Mouse (Mus musculus) embryonic facial prominence, embryonic 10.5 days (tissue): ENCODE data around the gene Cstad. TPM values are rescaled to one million over a fixed set of nuclear protein-coding genes. Genes with fewer than 3 reads are reported as not detected.

Source experiments
- DNase-seq: peaks from one replicate; pipeline ENCODE4 v3.0.0-alpha.2; 2017; ENCODE audit warnings: low spot score
- H3K27ac ChIP-seq: fragments of 300-500 bp; sonication (generic); replicated peaks from 2 replicates; pipeline ENCODE4 v1.5.1; 2016; ENCODE audit warnings: mild to moderate bottlenecking
- H3K27me3 ChIP-seq: fragments of 300-500 bp; sonication (generic); replicated peaks from 2 replicates; pipeline ENCODE4 v1.6.1; 2016; ENCODE audit warnings: low read depth, mild to moderate bottlenecking; ENCODE audit not compliant: poor library complexity, severe bottlenecking
- H3K36me3 ChIP-seq: fragments of 300-500 bp; sonication (generic); replicated peaks from 2 replicates; pipeline ENCODE4 v1.6.1; 2016; ENCODE audit warnings: mild to moderate bottlenecking, moderate library complexity
- H3K4me1 ChIP-seq: fragments of 300-500 bp; sonication (generic); 2 replicates; pipeline ENCODE4 v1.6.1; 2016
- H3K4me3 ChIP-seq: fragments of 300-500 bp; sonication (generic); 2 replicates; pipeline ENCODE4 v1.5.1; 2016; ENCODE audit warnings: mild to moderate bottlenecking, moderate library complexity
- H3K9me3 ChIP-seq: fragments of 300-500 bp; sonication (generic); 2 replicates; pipeline ENCODE4 v1.6.1; 2016; ENCODE audit warnings: mild to moderate bottlenecking
- WGBS: fragments of 180-500 bp; shearing (Covaris S2); methylation state at CpG from one replicate; pipeline ENCODE4 v1.1.7; 2016; 5-methylcytosine and 5-hydroxymethylcytosine counted together
- polyA plus RNA-seq: library from polyadenylated mRNA; unstranded; fragments of >200 nt; fragmentation: Nextera tagmentation; extraction: Ambion mirVana; gene quantifications from 2 replicates; pipeline ENCODE4 v1.2.1, GENCODE M21; 2016

Gene Cstad
- polyA plus RNA-seq, 1 experiment from 2014 or later = 0.86 TPM

- DNase-seq = peak; percentile 68
- H3K4me3 ChIP-seq = peak overlapping the region; percentile 45
- H3K4me1 ChIP-seq = peaks cover 67% of the 10 kb centered on the region
- 8% methylated on average over 20 of the region's 20 CpGs for WGBS
- no peaks in the 10 kb centered on the region for H3K36me3 ChIP-seq
- peak overlapping the region; percentile 92 for H3K27ac ChIP-seq
- peaks cover 6% of the 10 kb centered on the region for H3K27me3 ChIP-seq
- no peaks in the 10 kb centered on the region for H3K9me3 ChIP-seq
Observed at GRCm38 (mm10) chr2:30600965-30601841, 6.4 kb downstream of the Cstad start.

GRCm38 (mm10) chr2:30602451-30602850 is 7.6 kb downstream of the Cstad start:
- H3K27ac ChIP-seq = peak overlapping the region; percentile 92
- peaks cover 18% of the 10 kb centered on the region for H3K27me3 ChIP-seq
- no peak overlapping the region for H3K4me3 ChIP-seq
- peaks cover 78% of the 10 kb centered on the region for H3K4me1 ChIP-seq
- H3K9me3 ChIP-seq = no peaks in the 10 kb centered on the region
- H3K36me3 ChIP-seq = no peaks in the 10 kb centered on the region
- DNase-seq = no peak

- H3K36me3 ChIP-seq = no peaks in the 10 kb centered on the region
- H3K27me3 ChIP-seq = peaks cover 23% of the 10 kb centered on the region
- WGBS = 46% methylated on average over 5 of the region's 5 CpGs
- DNase-seq = no peak
- no peaks in the 10 kb centered on the region for H3K9me3 ChIP-seq
- peak overlapping the region; percentile 92 for H3K27ac ChIP-seq
- H3K4me1 ChIP-seq = peaks cover 86% of the 10 kb centered on the region
- no peak overlapping the region for H3K4me3 ChIP-seq
Observed at GRCm38 (mm10) chr2:30603731-30604130, 8.9 kb downstream of the Cstad start.

- H3K27ac ChIP-seq = peak overlapping the region; percentile 92
- no peaks in the 10 kb centered on the region for H3K9me3 ChIP-seq
- under 1% methylated on average over 32 of the region's 32 CpGs for WGBS
- peak overlapping the region; percentile 47 for H3K4me3 ChIP-seq
- H3K4me1 ChIP-seq = peaks cover 80% of the 10 kb centered on the region
- peak; percentile 89 for DNase-seq
- peaks cover 23% of the 10 kb centered on the region for H3K27me3 ChIP-seq
- no peaks in the 10 kb centered on the region for H3K36me3 ChIP-seq
Observed at GRCm38 (mm10) chr2:30604880-30605761, 10.3 kb downstream of the Cstad start.

- Histone ChIP-seq H3K4me3 (peak overlapping the region; percentile 47), H3K9me3 (no peaks in the 10 kb centered on the region), H3K27me3 (peaks cover 23% of the 10 kb centered on the region), H3K27ac (peak overlapping the region; percentile 92), H3K4me1 (peaks cover 75% of the 10 kb centered on the region), H3K36me3 (no peaks in the 10 kb centered on the region)
- DNase-seq = peak; percentile 45
- 16% methylated on average over 6 of the region's 6 CpGs for WGBS
Observed at GRCm38 (mm10) chr2:30605762-30606051, 10.9 kb downstream of the Cstad start.

GRCm38 (mm10) chr2:30606621-30607052 is 11.8 kb downstream of the Cstad start:
- DNase-seq = peak; percentile 35
- Histone ChIP-seq H3K9me3 (no peaks in the 10 kb centered on the region), H3K27me3 (peaks cover 23% of the 10 kb centered on the region), H3K4me3 (peak overlapping the region; percentile 22; the same call in 1 of the 2 replicates), H3K27ac (peak overlapping the region; percentile 92), H3K36me3 (no peaks in the 10 kb centered on the region), H3K4me1 (peaks cover 68% of the 10 kb centered on the region)
- 27% methylated on average over 23 of the region's 23 CpGs for WGBS

GRCm38 (mm10) chr2:30607941-30608340 is 13.1 kb downstream of the Cstad start:
- peak overlapping the region; percentile 31 for H3K27ac ChIP-seq
- no peaks in the 10 kb centered on the region for H3K9me3 ChIP-seq
- no peaks in the 10 kb centered on the region for H3K36me3 ChIP-seq
- H3K4me3 ChIP-seq = no peak overlapping the region
- peaks cover 63% of the 10 kb centered on the region for H3K4me1 ChIP-seq
- DNase-seq = no peak
- 76% methylated on average over 8 of the region's 8 CpGs for WGBS
- peaks cover 23% of the 10 kb centered on the region for H3K27me3 ChIP-seq

GRCm38 (mm10) chr2:30608690-30609201 is 13.9 kb downstream of the Cstad start:
- no peaks in the 10 kb centered on the region for H3K9me3 ChIP-seq
- H3K27me3 ChIP-seq = peaks cover 23% of the 10 kb centered on the region
- no peak overlapping the region for H3K4me3 ChIP-seq
- no peak for DNase-seq
- H3K36me3 ChIP-seq = no peaks in the 10 kb centered on the region
- H3K27ac ChIP-seq = no peak overlapping the region
- WGBS = 85% methylated on average over 10 of the region's 10 CpGs
- H3K4me1 ChIP-seq = peaks cover 63% of the 10 kb centered on the region

- Histone ChIP-seq H3K27ac (peak overlapping the region; percentile 87), H3K36me3 (no peaks in the 10 kb centered on the region), H3K4me1 (peaks cover 57% of the 10 kb centered on the region), H3K27me3 (no peaks in the 10 kb centered on the region), H3K9me3 (no peaks in the 10 kb centered on the region), H3K4me3 (peak overlapping the region; percentile 46)
- 1% methylated on average over 18 of the region's 18 CpGs for WGBS
- DNase-seq = peak; percentile 81
Observed at GRCm38 (mm10) chr2:30613574-30613973, 18.7 kb downstream of the Cstad start.

GRCm38 (mm10) chr2:30614151-30614923 is 19.5 kb downstream of the Cstad start:
- peak overlapping the region; percentile 46 for H3K4me3 ChIP-seq
- WGBS = 38% methylated on average over 9 of the region's 9 CpGs
- peaks cover 61% of the 10 kb centered on the region for H3K4me1 ChIP-seq
- H3K27ac ChIP-seq = peak overlapping the region; percentile 87
- H3K9me3 ChIP-seq = no peaks in the 10 kb centered on the region
- H3K36me3 ChIP-seq = no peaks in the 10 kb centered on the region
- DNase-seq = no peak
- H3K27me3 ChIP-seq = no peaks in the 10 kb centered on the region

GRCm38 (mm10) chr2:30615869-30616268 is 21.0 kb downstream of the Cstad start:
- no peak for DNase-seq
- Histone ChIP-seq H3K4me1 (peaks cover 61% of the 10 kb centered on the region), H3K36me3 (no peaks in the 10 kb centered on the region), H3K4me3 (no peak overlapping the region), H3K9me3 (no peaks in the 10 kb centered on the region), H3K27ac (peak overlapping the region; percentile 87), H3K27me3 (no peaks in the 10 kb centered on the region)
- 73% methylated on average over 2 of the region's 2 CpGs for WGBS

- Histone ChIP-seq H3K27me3 (no peaks in the 10 kb centered on the region), H3K36me3 (no peaks in the 10 kb centered on the region), H3K4me1 (peaks cover 60% of the 10 kb centered on the region), H3K4me3 (no peak overlapping the region), H3K9me3 (no peaks in the 10 kb centered on the region), H3K27ac (peak overlapping the region; percentile 87)
- no peak for DNase-seq
- 77% methylated on average over 6 of the region's 6 CpGs for WGBS
Observed at GRCm38 (mm10) chr2:30616464-30616863, 21.6 kb downstream of the Cstad start.
